Mouse (Mus musculus) cerebellum, adult 2 months (tissue): ENCODE results near the gene Dscaml1.

Experiments
- CTCF ChIP-seq: fragments of 200-500 bp; IDR thresholded peaks from 2 replicates; pipeline ENCODE4 v1.5.1; 2011; ENCODE audit warnings: low read depth, mild to moderate bottlenecking, control low read depth, low read length, moderate library complexity, borderline replicate concordance; ENCODE audit not compliant: insufficient read depth
- POLR2A ChIP-seq: fragments of 200-500 bp; IDR thresholded peaks from 2 replicates; pipeline ENCODE4 v1.6.1; 2011; ENCODE audit warnings: low read length, control low read depth, borderline replicate concordance; ENCODE audit not compliant: insufficient read depth

DNA sequence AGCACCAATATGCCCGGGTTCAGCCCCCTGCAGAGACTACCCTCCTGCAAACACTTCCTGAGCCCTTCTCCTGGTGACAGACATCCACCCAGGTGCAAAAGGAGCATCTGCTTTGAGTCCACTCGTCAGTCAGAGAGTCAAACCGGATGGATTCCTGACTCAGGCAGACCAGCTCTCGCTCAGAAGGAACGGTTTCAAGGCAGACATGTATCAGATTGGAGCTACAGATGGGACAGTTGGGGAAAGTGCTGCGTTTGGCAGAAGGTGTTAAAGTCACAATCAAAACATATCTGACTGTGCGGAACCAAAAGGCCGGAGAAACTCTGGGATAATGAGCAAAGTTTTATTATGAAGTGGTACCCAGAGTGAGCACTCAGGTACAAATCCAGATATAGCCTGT is 373.0 kb downstream of the Dscaml1 start:
- no peak for TF ChIP-seq POLR2A
- no peak for TF ChIP-seq CTCF
